8 mouse cellular contexts compared by ENCODE assay signal in the genomic region with DNA sequence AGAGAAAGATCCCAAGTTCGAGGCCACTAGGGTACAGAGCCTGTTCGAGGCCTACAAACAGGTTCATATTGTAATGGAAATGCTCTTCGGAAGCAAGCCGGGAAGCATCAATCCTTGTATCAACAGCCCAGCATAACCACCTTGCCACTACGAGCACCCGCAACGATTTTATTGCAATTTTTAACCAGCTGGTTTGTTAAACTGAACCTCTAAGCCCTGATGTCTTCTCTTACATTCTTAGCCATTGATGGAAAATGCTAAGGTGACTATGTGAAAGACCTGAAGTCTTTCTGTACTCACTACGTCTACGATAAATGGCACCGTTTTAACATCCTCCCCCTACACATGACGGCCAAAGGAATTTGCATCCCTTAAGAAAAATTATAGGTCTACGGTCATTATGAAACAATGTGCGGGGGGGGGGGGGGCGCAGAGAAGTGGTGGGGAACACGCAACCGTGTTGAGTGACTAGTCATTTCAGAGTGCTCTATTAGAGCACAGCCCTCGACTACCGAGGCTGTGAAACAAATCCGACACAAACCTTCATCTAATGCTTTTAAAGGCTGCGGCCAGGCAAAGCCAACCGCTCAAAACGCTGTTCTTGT. TPM values are rescaled to one million over a fixed set of nuclear protein-coding genes. Genes with fewer than 3 reads are reported as not detected.
A peak's percentile ranks its signal among the peaks of the same experiment; 100 is the strongest.
DNase-seq lines count a peak whose midpoint lies in the region; ATAC-seq and TF ChIP-seq lines count a peak whose summit lies in the region.

No protein-coding gene starts in this region.

- H3K27ac ChIP-seq in heart, embryonic 11.5 days (ENCODE audit: low read depth, low read length): peak overlapping the region; percentile 95
- H3K27ac ChIP-seq in ES-Bruce4 (ENCODE audit: insufficient read depth, low read length): peak overlapping the region; percentile 68
- peak overlapping the region; percentile 97 for H3K27ac ChIP-seq in forebrain, embryonic 16.5 days (ENCODE audit: low read length)

- TF ChIP-seq EP300 in ES-Bruce4 (IDR thresholded peaks at IDR 0.05; ENCODE audit: insufficient read depth, low read depth, low read length): no peak

- intact Hi-C loops in heart, postnatal 14 days (cut with DNase I): no loop called here

- no peak for ATAC-seq in heart, embryonic 11.5 days (replicated peaks; ENCODE audit: insufficient number of reproducible peaks, low FRiP score, low TSS enrichment)
- peak; percentile 8 for ATAC-seq in forebrain, embryonic 16.5 days
- ATAC-seq in erythroid progenitor cell, adult 5-6 weeks (replicated peaks; ENCODE audit: low FRiP score, poor library complexity, severe bottlenecking): no peak

- H3K9me3 ChIP-seq in heart, embryonic 11.5 days (replicated peaks; ENCODE audit: control insufficient read depth, low read length): no peaks in the 10 kb centered on the region
- no peaks in the 10 kb centered on the region for H3K9me3 ChIP-seq in ES-Bruce4 (replicated peaks; ENCODE audit: control insufficient read depth, insufficient read depth, low read length, poor library complexity, severe bottlenecking)
- no peaks in the 10 kb centered on the region for H3K9me3 ChIP-seq in forebrain, embryonic 16.5 days (ENCODE audit: control insufficient read depth, low read length)

- peak overlapping the region; percentile 81 for H3K4me2 ChIP-seq in heart, embryonic 11.5 days
- peak overlapping the region; percentile 61 for H3K4me2 ChIP-seq in forebrain, embryonic 16.5 days (ENCODE audit: low read length)

- H3K27me3 ChIP-seq in heart, embryonic 11.5 days (ENCODE audit: control insufficient read depth, insufficient read depth, low read length): no peaks in the 10 kb centered on the region
- H3K27me3 ChIP-seq in ES-Bruce4 (ENCODE audit: control insufficient read depth, insufficient read depth, low read length, poor library complexity, severe bottlenecking): no peaks in the 10 kb centered on the region
- no peaks in the 10 kb centered on the region for H3K27me3 ChIP-seq in forebrain, embryonic 16.5 days (replicated peaks; ENCODE audit: control insufficient read depth, insufficient read depth, low read length)

- H3K36me3 ChIP-seq in heart, embryonic 11.5 days (ENCODE audit: control insufficient read depth, insufficient read depth, low read length): no peaks in the 10 kb centered on the region
- 0 out of 2 replicates have a peak, but pooled peaks cover 5% of the 10 kb centered on the region for H3K36me3 ChIP-seq in ES-Bruce4 (ENCODE audit: control insufficient read depth, insufficient read depth, low read length, poor library complexity, severe bottlenecking)
- no peaks in the 10 kb centered on the region for H3K36me3 ChIP-seq in forebrain, embryonic 16.5 days (ENCODE audit: control insufficient read depth, insufficient read depth)

- H3K9ac ChIP-seq in heart, embryonic 11.5 days (ENCODE audit: low read depth, low read length): peak overlapping the region; percentile 93
- H3K9ac ChIP-seq in ES-Bruce4 (ENCODE audit: low read depth, poor library complexity, severe bottlenecking): peak overlapping the region; percentile 93
- H3K9ac ChIP-seq in forebrain, embryonic 16.5 days (replicated peaks; ENCODE audit: low read depth, low read length): peak overlapping the region; percentile 91

- 13% methylated on average over 22 of the region's 22 CpGs for WGBS in heart, embryonic 11.5 days (ENCODE audit: insufficient replicate concordance)
- 3% methylated on average over 19 of the region's 22 CpGs for WGBS in forebrain, embryonic 16.5 days

- peaks cover 23% of the 10 kb centered on the region for H3K4me1 ChIP-seq in heart, embryonic 11.5 days (ENCODE audit: control insufficient read depth, insufficient read depth, low read length)
- peaks cover 1% of the 10 kb centered on the region for H3K4me1 ChIP-seq in ES-Bruce4 (ENCODE audit: control insufficient read depth, insufficient read depth, low read length)
- peaks cover 31% of the 10 kb centered on the region for H3K4me1 ChIP-seq in forebrain, embryonic 16.5 days (replicated peaks; ENCODE audit: control insufficient read depth, insufficient read depth, low read length)

- TF ChIP-seq POLR2A in ES-Bruce4 (IDR thresholded peaks at IDR 0.05; ENCODE audit: insufficient read depth, low read length): no peak

- DNase-seq in heart, postnatal 14 days: no peak
- peak; percentile 44 for DNase-seq in mesoderm, embryonic 11.5 days (ENCODE audit: low read depth, low spot score)
- DNase-seq in gastrocnemius, postnatal 4 days (ENCODE audit: low spot score in 2 of 2): no peak
- no peak for DNase-seq in spleen, adult 12 weeks (ENCODE audit: low spot score)

- TF ChIP-seq CTCF in ES-Bruce4 (IDR thresholded peaks at IDR 0.05; ENCODE audit: low read depth, low read length): no peak

- peak overlapping the region; percentile 83 for H3K4me3 ChIP-seq in heart, embryonic 11.5 days (ENCODE audit: low read depth, low read length)
- H3K4me3 ChIP-seq in ES-Bruce4 (ENCODE audit: low read depth, low read length): peak overlapping the region; percentile 93
- H3K4me3 ChIP-seq in forebrain, embryonic 16.5 days (replicated peaks; ENCODE audit: low read length): peak overlapping the region; percentile 75

RNA-seq across cellular contexts. Expression of a gene that starts 53.3 kb away (rescaled TPM):
- 0.43 and 0.73 TPM in 2 replicates for polyA plus RNA-seq in heart, embryonic 11.5 days (2014; fragmentation: Nextera tagmentation; extraction: Ambion mirVana)
- not detected for total RNA-seq in heart, postnatal 14 days (2021)
- 21.2 and 21.9 TPM in 2 replicates for polyA plus RNA-seq in ES-Bruce4 (2011; ENCODE audit: insufficient read depth, insufficient read length, low read depth, missing spikeins)
- polyA plus RNA-seq in forebrain, embryonic 16.5 days (2015; fragmentation: Nextera tagmentation; extraction: Ambion mirVana): 272 and 295 TPM in 2 replicates
- under 1 TPM; 0.08 to 0.25 TPM for total RNA-seq in gastrocnemius, postnatal 4 days (2021)
- not detected in 2 replicates for total RNA-seq in erythroid progenitor cell, adult 5-6 weeks (2015; ENCODE audit: low replicate concordance)
- total RNA-seq in erythroid progenitor cell, adult 5-6 weeks (2017; ENCODE audit: low replicate concordance): not detected in 2 replicates

RNA-seq across cellular contexts. Expression of a gene that starts 53.8 kb away (rescaled TPM):
- polyA plus RNA-seq in heart, embryonic 11.5 days (2014; fragmentation: Nextera tagmentation; extraction: Ambion mirVana): 80.7 and 82.3 TPM in 2 replicates
- 10 to 100 TPM; 64.9 to 75.1 TPM for total RNA-seq in heart, postnatal 14 days (2021)
- polyA plus RNA-seq in ES-Bruce4 (2011; ENCODE audit: insufficient read depth, insufficient read length, low read depth, missing spikeins): 62.4 and 76.9 TPM in 2 replicates
- polyA plus RNA-seq in forebrain, embryonic 16.5 days (2015; fragmentation: Nextera tagmentation; extraction: Ambion mirVana): 76.8 and 81.4 TPM in 2 replicates
- 10 to 100 TPM; 68.7 to 80.2 TPM for total RNA-seq in gastrocnemius, postnatal 4 days (2021)
- total RNA-seq in erythroid progenitor cell, adult 5-6 weeks (2015; ENCODE audit: low replicate concordance): 26.4 and 41.4 TPM in 2 replicates
- 34.8 and 47.9 TPM in 2 replicates for total RNA-seq in erythroid progenitor cell, adult 5-6 weeks (2017; ENCODE audit: low replicate concordance)
